Mouse (Mus musculus) forebrain, embryonic 10.5 days (tissue): ENCODE results near the gene Cdh1. TPM values are rescaled to one million over a fixed set of nuclear protein-coding genes. Genes with fewer than 3 reads are reported as not detected.
"Not testable (repeated sequence)": the region's sequence is repeated elsewhere in the genome, so short reads cannot be mapped to it uniquely, and the experiment has no call there.

ENCODE experiments used
- DNase-seq: peaks from one replicate; pipeline ENCODE4 v3.0.0-alpha.2; 2017; ENCODE audit warnings: low spot score; ENCODE audit errors: extremely low spot score
- H3K27ac ChIP-seq: fragments of 300-500 bp; sonication (generic); 2 replicates; pipeline ENCODE4 v1.5.1; 2016; ENCODE audit warnings: mild to moderate bottlenecking
- H3K27me3 ChIP-seq: fragments of 300-500 bp; sonication (generic); 2 replicates; pipeline ENCODE4 v1.6.1; 2016; ENCODE audit warnings: mild to moderate bottlenecking; ENCODE audit not compliant: poor library complexity, severe bottlenecking
- H3K36me3 ChIP-seq: fragments of 300-500 bp; sonication (generic); replicated peaks from 2 replicates; pipeline ENCODE4 v1.6.1; 2016; ENCODE audit warnings: mild to moderate bottlenecking, moderate library complexity
- H3K4me1 ChIP-seq: fragments of 300-500 bp; sonication (generic); 2 replicates; pipeline ENCODE4 v1.6.1; 2016
- H3K4me3 ChIP-seq: fragments of 300-500 bp; sonication (generic); 2 replicates; pipeline ENCODE4 v1.5.1; 2016; ENCODE audit warnings: mild to moderate bottlenecking, moderate library complexity
- H3K9me3 ChIP-seq: fragments of 300-500 bp; sonication (generic); 2 replicates; pipeline ENCODE4 v1.6.1; 2016; ENCODE audit warnings: mild to moderate bottlenecking, moderate library complexity
- WGBS: fragments of 180-500 bp; shearing (Covaris S2); methylation state at CpG from one replicate; pipeline ENCODE4 v1.1.7; 2016; 5-methylcytosine and 5-hydroxymethylcytosine counted together
- polyA plus RNA-seq: library from polyadenylated mRNA; unstranded; fragments of >200 nt; fragmentation: Nextera tagmentation; extraction: Ambion mirVana; gene quantifications from 2 replicates; pipeline ENCODE4 v1.2.1, GENCODE M21; 2016

Cdh1 gene
- polyA plus RNA-seq, 1 experiment from 2014 or later: 8.4 TPM

DNA sequence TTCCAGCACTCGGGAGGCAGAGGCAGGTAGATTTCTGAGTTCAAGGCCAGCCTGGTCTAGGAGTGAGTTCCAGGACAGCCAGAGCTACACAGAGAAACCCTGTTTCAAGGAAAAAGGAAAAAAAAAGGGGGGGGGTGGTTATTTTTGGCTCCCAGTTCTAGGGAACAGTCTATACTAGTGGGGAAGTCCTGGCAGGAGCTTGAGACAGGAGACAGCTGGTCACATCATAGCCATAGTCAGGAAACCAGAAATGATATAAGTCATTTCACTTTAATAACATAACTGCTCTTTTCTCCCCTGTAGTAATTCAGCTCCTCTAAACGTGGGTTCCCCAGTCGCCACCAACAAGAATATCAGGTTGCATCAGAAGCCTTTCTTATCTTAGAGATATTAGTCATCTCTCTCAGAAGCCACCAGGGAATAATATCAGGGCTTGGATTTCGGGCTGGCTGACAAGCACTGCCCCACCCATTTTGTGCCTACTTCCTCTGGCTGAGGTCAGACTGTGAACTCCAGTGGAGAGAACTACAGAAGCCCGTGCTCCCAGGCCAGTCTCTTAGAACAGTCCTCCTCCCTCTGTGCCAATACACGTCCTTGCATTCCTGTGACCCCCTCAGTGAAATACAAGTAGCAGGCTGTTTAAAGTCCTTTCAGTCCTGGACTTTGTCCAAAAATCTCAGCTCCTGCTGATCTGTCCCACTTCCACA is 26.1 kb upstream of the Cdh1 start:
- no peaks in the 10 kb centered on the region for H3K9me3 ChIP-seq
- H3K27ac ChIP-seq: no peak overlapping the region
- no peak for DNase-seq
- 62% methylated on average over 6 of the region's 6 CpGs for WGBS
- H3K27me3 ChIP-seq: no peaks in the 10 kb centered on the region
- no peaks in the 10 kb centered on the region for H3K36me3 ChIP-seq
- no peak overlapping the region for H3K4me3 ChIP-seq
- peaks cover 3% of the 10 kb centered on the region; the same call in 1 of the 2 replicates for H3K4me1 ChIP-seq

DNA sequence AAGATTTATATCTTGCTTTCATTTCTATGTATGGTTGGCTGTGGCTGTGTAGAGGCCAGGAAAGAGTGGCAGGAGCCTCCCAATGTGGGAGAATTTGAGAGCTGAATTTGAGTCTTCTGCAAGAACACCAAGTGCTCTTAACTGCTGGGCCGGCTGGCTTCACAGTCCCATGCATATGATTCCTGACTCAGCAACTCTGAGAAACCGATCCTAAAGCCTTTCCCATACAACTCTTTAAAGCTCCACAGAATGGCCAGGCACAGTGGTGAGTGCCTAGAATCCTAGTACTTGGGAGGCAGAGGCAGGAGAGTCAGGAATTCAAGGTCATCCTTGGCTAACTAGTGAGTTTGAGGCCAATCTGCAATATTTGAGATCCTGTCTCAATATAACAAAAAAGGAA is 23.6 kb upstream of the Cdh1 start:
- H3K9me3 ChIP-seq: 0 out of 2 replicates have a peak, but pooled peaks cover 4% of the 10 kb centered on the region
- 85% methylated on average over 2 of the region's 2 CpGs for WGBS
- H3K36me3 ChIP-seq: no peaks in the 10 kb centered on the region
- H3K4me3 ChIP-seq: no peak overlapping the region
- no peaks in the 10 kb centered on the region for H3K27me3 ChIP-seq
- H3K27ac ChIP-seq: no peak overlapping the region
- no peak for DNase-seq
- peaks cover 3% of the 10 kb centered on the region; the same call in 1 of the 2 replicates for H3K4me1 ChIP-seq

DNA sequence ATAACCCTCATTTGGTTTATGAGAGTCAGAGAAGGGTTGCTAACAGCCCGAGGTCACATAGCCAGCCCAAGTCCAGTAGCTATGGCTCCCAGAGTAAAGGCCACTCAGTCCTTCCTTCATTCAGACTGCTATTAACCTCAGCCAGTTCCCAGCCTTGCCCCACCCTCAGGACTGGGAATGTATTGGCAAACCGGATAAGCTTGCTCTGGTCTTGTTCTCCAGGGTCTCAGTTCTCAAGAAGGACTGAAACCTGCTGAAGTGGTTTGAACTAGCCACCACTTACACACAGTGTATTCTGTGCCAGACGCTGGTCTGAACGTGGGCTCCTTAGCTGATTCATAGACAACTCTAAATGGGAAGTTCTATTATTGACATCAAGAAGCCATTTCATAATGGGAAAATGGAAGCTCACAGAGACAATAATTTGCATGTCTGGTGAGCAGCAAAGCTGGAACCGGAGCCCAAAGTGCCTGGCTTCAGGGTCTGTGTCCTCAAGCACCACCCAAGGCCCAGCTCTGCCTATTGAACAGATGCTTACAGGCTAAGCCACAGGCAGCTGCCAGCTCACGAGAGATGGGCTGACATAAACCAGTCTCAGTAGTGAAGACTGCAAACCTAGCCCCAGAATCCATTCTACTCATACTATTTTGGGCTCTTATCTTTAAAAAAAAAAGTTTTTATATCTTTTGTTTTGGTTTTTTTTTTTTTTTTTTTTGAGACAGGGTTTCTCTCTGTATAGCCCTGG is 21.6 kb upstream of the Cdh1 start:
- H3K4me3 ChIP-seq: no peak overlapping the region
- H3K36me3 ChIP-seq: no peaks in the 10 kb centered on the region
- DNase-seq: no peak
- WGBS: 76% methylated on average over 6 of the region's 6 CpGs
- H3K4me1 ChIP-seq: peaks cover 3% of the 10 kb centered on the region; the same call in 1 of the 2 replicates
- H3K9me3 ChIP-seq: 0 out of 2 replicates have a peak, but pooled peaks cover 4% of the 10 kb centered on the region
- H3K27me3 ChIP-seq: no peaks in the 10 kb centered on the region
- no peak overlapping the region for H3K27ac ChIP-seq

DNA sequence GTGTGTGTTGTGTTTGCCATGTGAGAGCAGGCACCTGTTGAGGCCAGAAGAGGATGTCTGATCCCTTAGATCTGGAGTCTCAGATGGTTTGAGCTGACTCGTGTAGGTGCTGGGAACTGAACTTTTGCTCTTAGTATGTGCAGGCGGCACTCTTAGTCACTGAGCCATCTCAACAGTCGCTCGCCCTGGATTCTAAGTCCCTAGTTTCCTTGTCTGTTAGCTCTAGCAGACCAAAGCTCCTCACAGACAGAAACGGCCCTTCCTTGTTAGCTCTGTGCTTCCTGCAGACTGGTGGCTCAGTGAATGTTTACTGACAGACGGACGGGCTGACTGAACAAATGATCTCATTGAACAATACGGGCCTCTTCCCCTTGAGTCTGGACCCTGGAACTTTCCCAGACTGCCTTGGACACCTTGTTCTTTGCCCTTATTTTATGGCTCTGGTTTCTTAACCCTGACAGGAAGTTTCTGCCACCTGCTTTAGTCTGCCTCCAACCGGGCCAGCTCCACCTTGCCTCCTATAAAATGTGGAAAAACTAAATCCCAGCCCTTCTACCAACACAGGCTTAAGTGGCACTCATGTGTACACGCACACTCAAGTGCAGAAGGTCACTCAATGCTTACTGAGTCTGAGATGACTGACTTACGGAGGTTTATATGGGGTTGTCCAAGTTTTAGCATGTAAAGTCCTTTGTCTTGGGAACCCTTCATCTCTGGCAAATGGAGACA is 18.0 kb upstream of the Cdh1 start:
- no peak overlapping the region for H3K27ac ChIP-seq
- no peak for DNase-seq
- no peaks in the 10 kb centered on the region for H3K27me3 ChIP-seq
- 0 out of 2 replicates have a peak, but pooled peaks cover 4% of the 10 kb centered on the region for H3K9me3 ChIP-seq
- WGBS: 83% methylated on average over 11 of the region's 11 CpGs
- H3K4me3 ChIP-seq: no peak overlapping the region
- no peaks in the 10 kb centered on the region for H3K36me3 ChIP-seq
- no peaks in the 10 kb centered on the region for H3K4me1 ChIP-seq

DNA sequence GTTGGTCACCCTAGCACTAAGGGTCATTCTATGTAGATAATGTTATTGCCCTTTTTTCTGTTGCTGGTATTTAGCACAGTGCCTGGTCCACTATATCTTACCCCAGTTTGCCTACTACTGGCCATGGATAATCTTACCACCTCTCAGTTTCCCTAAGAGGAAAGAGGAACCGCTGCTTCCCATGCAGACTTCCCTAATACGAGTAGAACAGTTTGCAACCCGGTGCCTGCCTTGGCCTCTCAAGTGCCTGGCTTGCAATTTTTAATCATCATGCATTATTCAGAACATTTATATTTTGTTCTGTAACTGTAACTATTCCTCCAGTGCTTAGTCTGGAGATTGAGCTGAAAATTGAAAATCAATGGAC is 17.5 kb upstream of the Cdh1 start:
- H3K36me3 ChIP-seq: no peaks in the 10 kb centered on the region
- H3K4me1 ChIP-seq: no peaks in the 10 kb centered on the region
- 86% methylated on average over 3 of the region's 3 CpGs for WGBS
- H3K4me3 ChIP-seq: no peak overlapping the region
- H3K9me3 ChIP-seq: 0 out of 2 replicates have a peak, but pooled peaks cover 4% of the 10 kb centered on the region
- H3K27ac ChIP-seq: no peak overlapping the region
- no peak for DNase-seq
- H3K27me3 ChIP-seq: no peaks in the 10 kb centered on the region

DNA sequence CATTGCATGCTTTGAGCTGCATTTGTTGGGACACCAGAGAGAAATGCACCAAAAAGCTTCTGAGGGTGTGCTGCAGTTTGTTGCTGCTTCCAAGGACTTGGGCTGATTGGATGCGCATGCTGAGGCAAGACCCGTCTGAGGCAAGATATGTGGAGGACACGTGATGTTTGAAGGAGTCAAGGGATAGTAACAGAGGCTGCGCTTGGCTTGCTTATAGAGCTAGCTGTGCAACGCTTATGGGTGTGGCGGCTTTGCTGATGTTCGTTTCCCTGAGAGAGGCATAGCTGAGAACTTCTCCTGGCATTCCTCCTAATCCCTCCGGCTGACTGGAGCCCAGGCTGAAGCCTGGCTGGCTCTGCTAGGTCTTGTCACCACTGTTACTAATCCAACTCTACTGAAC is 16.3 kb upstream of the Cdh1 start:
- Histone ChIP-seq H3K27ac (no peak overlapping the region), H3K36me3 (no peaks in the 10 kb centered on the region), H3K9me3 (0 out of 2 replicates have a peak, but pooled peaks cover 4% of the 10 kb centered on the region), H3K4me1 (no peaks in the 10 kb centered on the region), H3K27me3 (no peaks in the 10 kb centered on the region), H3K4me3 (no peak overlapping the region)
- no peak for DNase-seq
- WGBS: 82% methylated on average over 8 of the region's 8 CpGs

DNA sequence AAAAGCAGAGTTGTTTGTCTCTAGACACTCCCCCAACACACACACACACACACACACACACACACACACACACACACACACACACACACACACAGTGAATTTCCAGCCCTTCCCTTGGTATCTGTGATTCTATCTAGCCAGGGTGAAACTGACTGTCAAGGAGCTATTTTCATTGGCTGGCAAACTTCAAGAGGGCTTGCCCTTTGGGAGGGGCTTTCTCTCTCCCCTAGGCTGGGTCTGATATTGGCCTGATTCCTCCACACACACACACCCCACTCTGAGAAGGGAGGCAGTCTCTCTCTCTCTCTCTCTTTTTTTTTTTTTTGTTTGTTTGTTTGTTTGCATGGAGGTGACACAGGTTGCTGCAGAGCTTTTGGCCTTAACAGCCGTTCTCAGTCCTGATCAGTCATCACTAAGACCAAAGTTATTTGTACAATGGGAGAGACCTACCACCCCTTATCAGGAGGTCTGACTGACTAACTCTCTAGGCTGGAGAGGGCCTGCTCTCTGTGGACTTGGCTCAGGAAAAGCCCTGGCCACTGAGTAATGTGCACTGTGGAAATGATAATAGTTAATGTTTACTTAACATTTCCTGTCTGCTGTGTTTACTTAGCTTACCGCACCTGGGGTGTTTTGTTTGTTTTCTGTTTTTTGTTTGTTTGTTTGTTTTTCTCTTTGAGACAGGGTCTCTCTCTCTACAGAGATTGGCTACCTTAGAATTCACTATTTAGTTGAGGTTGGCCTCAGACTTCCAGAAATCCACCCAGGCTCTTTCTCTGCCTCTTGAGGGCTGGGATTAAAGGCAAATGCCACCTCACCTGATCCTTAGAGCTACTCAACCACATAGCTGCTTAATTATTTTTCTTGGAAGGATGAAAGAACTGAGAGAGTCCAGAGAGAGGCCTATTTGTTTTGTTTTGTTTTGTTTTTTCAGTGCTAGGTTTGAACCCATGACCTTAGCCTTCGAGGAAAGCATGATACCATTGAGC is 14.4 kb upstream of the Cdh1 start:
- no peak for DNase-seq
- Histone ChIP-seq H3K27ac (no peak overlapping the region), H3K4me3 (no peak overlapping the region), H3K9me3 (no peaks in the 10 kb centered on the region), H3K27me3 (no peaks in the 10 kb centered on the region), H3K36me3 (no peaks in the 10 kb centered on the region), H3K4me1 (no peaks in the 10 kb centered on the region)
- 73% methylated on average over 3 of the region's 3 CpGs for WGBS

DNA sequence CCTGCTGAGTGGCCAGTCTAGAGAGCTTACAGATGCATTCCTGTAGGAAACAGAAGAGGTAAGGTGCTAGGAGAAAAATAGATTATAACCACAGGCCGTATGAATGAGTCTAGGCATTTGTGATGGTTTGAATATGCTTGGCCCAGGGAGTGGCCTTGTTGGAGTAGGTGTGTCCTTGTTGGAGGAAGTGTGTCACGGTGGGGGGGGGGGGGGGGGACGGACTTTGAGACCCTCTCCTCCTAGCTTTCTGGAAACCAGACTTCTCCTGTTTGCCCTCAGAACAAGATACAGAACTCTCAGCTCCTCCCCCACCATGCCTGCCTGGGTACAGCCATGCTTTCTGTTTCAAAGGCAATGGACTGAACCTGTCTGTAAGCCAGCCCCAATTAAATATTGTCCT is 10.7 kb upstream of the Cdh1 start:
- no peak for DNase-seq
- H3K27me3 ChIP-seq: no peaks in the 10 kb centered on the region
- no peak overlapping the region for H3K27ac ChIP-seq
- no peaks in the 10 kb centered on the region for H3K36me3 ChIP-seq
- H3K4me3 ChIP-seq: no peak overlapping the region
- peaks cover 11% of the 10 kb centered on the region for H3K4me1 ChIP-seq
- no peaks in the 10 kb centered on the region for H3K9me3 ChIP-seq
- 62% methylated on average over 3 of the region's 3 CpGs for WGBS

DNA sequence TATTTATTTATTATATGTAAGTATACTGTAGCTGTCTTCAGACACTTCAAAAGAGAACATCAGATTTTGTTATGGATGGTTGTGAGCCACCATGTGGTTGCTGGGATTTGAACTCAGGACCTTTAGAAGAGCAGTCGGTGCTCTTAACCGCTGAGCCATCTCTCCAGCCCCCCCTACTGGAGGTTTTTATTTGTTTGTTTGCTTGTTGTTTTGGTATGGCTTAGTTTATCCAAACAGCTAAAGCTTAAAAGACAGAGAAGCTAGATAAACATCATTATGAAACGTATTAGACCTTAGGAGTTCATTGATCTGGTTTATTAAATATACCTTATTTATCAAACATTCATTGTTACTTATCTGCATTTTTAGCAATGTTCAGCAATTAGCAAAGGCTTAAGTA is 7.5 kb upstream of the Cdh1 start:
- H3K4me1 ChIP-seq: peaks cover 27% of the 10 kb centered on the region
- 96% methylated on average over 3 of the region's 3 CpGs for WGBS
- not testable (repeated sequence) for H3K9me3 ChIP-seq, DNase-seq, H3K27ac ChIP-seq, H3K36me3 ChIP-seq, H3K27me3 ChIP-seq, H3K4me3 ChIP-seq

DNA sequence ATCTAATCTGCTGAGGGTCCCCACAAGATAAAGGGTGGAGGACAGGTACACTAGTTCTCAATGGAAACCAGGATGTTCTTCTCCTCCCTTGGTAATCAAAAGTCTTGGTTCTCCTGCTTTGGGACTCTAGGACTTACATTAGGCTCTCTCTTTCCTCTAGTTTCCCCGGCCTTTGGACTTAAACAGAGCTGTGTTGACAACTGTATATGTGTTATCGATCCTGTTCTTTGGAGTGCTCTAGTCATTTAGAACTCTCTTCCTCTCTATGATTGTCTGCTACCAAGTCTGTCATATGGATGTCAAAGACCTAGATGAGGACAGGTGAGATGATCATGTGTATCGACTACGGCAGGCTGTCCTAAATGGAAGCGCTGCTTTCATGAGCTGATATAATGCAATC is 6.1 kb upstream of the Cdh1 start:
- Histone ChIP-seq H3K4me1 (peaks cover 35% of the 10 kb centered on the region), H3K27me3 (peaks cover 21% of the 10 kb centered on the region), H3K9me3 (no peaks in the 10 kb centered on the region), H3K36me3 (no peaks in the 10 kb centered on the region), H3K4me3 (no peak overlapping the region), H3K27ac (no peak overlapping the region)
- WGBS: 95% methylated on average over 5 of the region's 5 CpGs
- DNase-seq: no peak

DNA sequence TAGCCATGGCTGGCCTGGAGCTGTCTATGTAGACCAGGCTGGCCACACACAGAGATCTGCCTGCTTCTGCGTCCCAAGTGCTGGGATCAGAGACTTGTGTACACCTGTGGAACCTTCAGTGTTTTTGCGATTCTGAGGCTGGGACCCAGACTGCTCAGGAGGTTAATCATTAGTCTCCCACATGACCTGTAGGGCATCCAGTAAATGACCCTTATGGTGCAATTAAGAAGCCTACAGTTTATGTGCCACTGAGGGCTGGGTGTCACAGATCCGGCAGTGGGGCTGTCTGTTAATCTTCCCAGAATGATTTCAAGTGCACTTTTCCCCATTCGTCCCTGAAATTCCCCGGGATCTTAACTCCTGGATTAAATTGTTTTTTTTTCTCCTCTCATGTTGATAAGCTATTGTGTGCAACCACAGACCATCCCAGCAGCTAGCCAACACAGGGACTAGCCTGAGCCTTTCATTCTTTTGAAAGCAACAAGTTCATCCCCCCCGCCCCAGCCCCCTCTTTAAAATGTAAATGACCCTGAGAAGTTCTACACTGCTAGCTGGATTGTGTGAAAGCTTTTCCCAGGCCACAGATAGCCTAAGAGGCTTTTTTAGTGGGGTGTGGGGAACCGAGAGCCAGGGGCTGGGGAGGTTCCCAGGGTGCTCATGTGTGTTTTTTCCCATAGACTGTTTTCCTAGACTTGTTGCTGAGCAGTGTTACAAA is 3.7 kb upstream of the Cdh1 start:
- Histone ChIP-seq H3K4me1 (peaks cover 50% of the 10 kb centered on the region), H3K27me3 (peaks cover 44% of the 10 kb centered on the region), H3K27ac (peak overlapping the region; percentile 74), H3K36me3 (no peaks in the 10 kb centered on the region), H3K9me3 (no peaks in the 10 kb centered on the region), H3K4me3 (no peak overlapping the region)
- DNase-seq: peak; percentile 33
- 31% methylated on average over 7 of the region's 7 CpGs for WGBS
